Mouse (Mus musculus) forebrain, postnatal 0 days (tissue): Measurements from ENCODE around the gene Pdcd1lg2. TPM values are rescaled to one million over a fixed set of nuclear protein-coding genes. Genes with fewer than 3 reads are reported as not detected.

Experiments
- ATAC-seq: fragments of 200-750 bp; cut with Nextera tagmentation; 2 replicates; pipeline ENCODE4 v1.8.0; 2017; ENCODE audit warnings: mild to moderate bottlenecking, moderate library complexity
- DNase-seq: peaks from one replicate; pipeline ENCODE4 v3.0.0-alpha.2; 2015
- H3K27ac ChIP-seq: fragments of 300-500 bp; sonication (generic); 2 replicates; pipeline ENCODE4 v1.5.1; 2014; ENCODE audit warnings: low read depth, mild to moderate bottlenecking, antibody characterized with exemption, low read length, moderate library complexity, mixed read lengths
- H3K27me3 ChIP-seq: fragments of 300-500 bp; sonication (generic); 2 replicates; pipeline ENCODE4 v1.6.1; 2014; ENCODE audit warnings: mild to moderate bottlenecking, low read length, mixed read lengths; ENCODE audit not compliant: insufficient read depth
- H3K36me3 ChIP-seq: fragments of 300-500 bp; sonication (generic); 2 replicates; pipeline ENCODE4 v1.6.1; 2014; ENCODE audit warnings: mild to moderate bottlenecking, moderate library complexity; ENCODE audit not compliant: insufficient read depth
- H3K4me1 ChIP-seq: fragments of 300-500 bp; sonication (generic); 2 replicates; pipeline ENCODE4 v1.6.1; 2014; ENCODE audit warnings: antibody characterized with exemption; ENCODE audit not compliant: insufficient read depth
- H3K4me2 ChIP-seq: fragments of 300-500 bp; sonication (generic); 2 replicates; pipeline ENCODE4 v1.6.1; 2014; ENCODE audit warnings: low read depth, mild to moderate bottlenecking, moderate library complexity
- H3K4me3 ChIP-seq: fragments of 300-500 bp; sonication (generic); 2 replicates; pipeline ENCODE4 v1.5.1; 2014; ENCODE audit warnings: low read depth, low read length, mixed read lengths
- H3K9ac ChIP-seq: fragments of 300-500 bp; sonication (generic); 2 replicates; pipeline ENCODE4 v1.6.1; 2014; ENCODE audit warnings: mild to moderate bottlenecking
- H3K9me3 ChIP-seq: fragments of 300-500 bp; sonication (generic); 2 replicates; pipeline ENCODE4 v1.6.1; 2016; ENCODE audit warnings: low read length
- CTCF ChIP-seq: sonication (generic); IDR thresholded peaks from 2 replicates; pipeline ENCODE4 v1.5.1; 2016; ENCODE audit warnings: antibody characterized with exemption, control low read depth, low read depth
- WGBS: fragments of 180-500 bp; shearing (Covaris S2); extraction: QIAGEN DNeasy Blood & Tissue Kit; methylation state at CpG from one replicate; pipeline ENCODE4 v1.1.7; 2014; 5-methylcytosine and 5-hydroxymethylcytosine counted together
- polyA plus RNA-seq: library from polyadenylated mRNA; unstranded; fragments of >200 nt; fragmentation: Nextera tagmentation; extraction: Ambion mirVana; gene quantifications from 2 replicates; pipeline ENCODE4 v1.2.1, GENCODE M21; 2015
- total RNA-seq: library from RNA; depleted of rRNA; stranded (reverse); fragments of >200 nt; gene quantifications from 2 replicates; pipeline ENCODE4 v1.2.3, GENCODE M21; 2014

Pdcd1lg2 gene
- total and polyA plus RNA-seq, 2 experiments from 2014 or later, result 0.19 TPM; not detected in 1

- no peak overlapping the region for H3K4me3 ChIP-seq
These were observed 11.4 kb downstream of the Pdcd1lg2 start for GRCm38 (mm10) chr19:29422013-29422645.

GRCm38 (mm10) chr19:29422796-29423195 is 12.1 kb downstream of the Pdcd1lg2 start:
- no peak for DNase-seq
- H3K4me2 ChIP-seq, result no peak overlapping the region
- H3K9ac ChIP-seq, result no peak overlapping the region
- H3K4me1 ChIP-seq, result no peaks in the 10 kb centered on the region
- no peak for TF ChIP-seq CTCF
- H3K27me3 ChIP-seq, result no peaks in the 10 kb centered on the region
- H3K27ac ChIP-seq, result no peak overlapping the region
- H3K36me3 ChIP-seq, result no peaks in the 10 kb centered on the region
- no peaks in the 10 kb centered on the region for H3K9me3 ChIP-seq
- 83% methylated on average over 7 of the region's 7 CpGs for WGBS
- no peak for ATAC-seq
- H3K4me3 ChIP-seq, result no peak overlapping the region

More at GRCm38 (mm10) chr19:29422013-29422645, 11.4 kb downstream of the Pdcd1lg2 start:
- H3K4me2 ChIP-seq, result no peak overlapping the region
- no peak overlapping the region for H3K27ac ChIP-seq
- no peak for DNase-seq
- no peaks in the 10 kb centered on the region for H3K27me3 ChIP-seq
- no peak for TF ChIP-seq CTCF
- WGBS, result 81% methylated on average over 16 of the region's 16 CpGs
- H3K9ac ChIP-seq, result no peak overlapping the region
- H3K9me3 ChIP-seq, result no peaks in the 10 kb centered on the region
- ATAC-seq, result no peak
- no peaks in the 10 kb centered on the region for H3K4me1 ChIP-seq
- no peaks in the 10 kb centered on the region for H3K36me3 ChIP-seq

DNA sequence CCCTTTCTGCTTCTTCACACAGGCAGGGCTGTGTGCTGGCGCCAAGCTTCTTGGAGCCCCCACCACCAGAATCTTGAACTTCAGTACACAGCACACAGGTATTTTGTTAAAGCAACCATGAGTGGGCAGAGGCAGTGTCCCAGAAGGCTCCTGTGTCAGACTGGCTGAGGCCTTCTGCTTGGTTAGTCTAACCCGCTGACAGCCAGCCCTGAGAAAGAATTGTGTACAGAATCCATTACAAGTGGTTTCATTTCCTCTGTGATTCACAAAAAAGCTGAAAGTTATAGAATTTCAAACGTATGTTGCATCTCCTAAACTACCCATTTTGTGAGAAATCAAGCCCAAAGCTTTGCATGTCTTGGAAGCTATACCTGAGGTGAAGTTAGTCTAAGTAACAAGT is 19.8 kb downstream of the Pdcd1lg2 start:
- 87% methylated on average over 3 of the region's 3 CpGs for WGBS

GRCm38 (mm10) chr19:29430953-29431352 is 20.2 kb downstream of the Pdcd1lg2 start:
- H3K4me1 ChIP-seq, result no peaks in the 10 kb centered on the region
- no peaks in the 10 kb centered on the region for H3K36me3 ChIP-seq
- DNase-seq (no peak), ATAC-seq (no peak)
- H3K4me3 ChIP-seq, result no peak overlapping the region
- no peak overlapping the region for H3K27ac ChIP-seq
- H3K27me3 ChIP-seq, result no peaks in the 10 kb centered on the region
- H3K9ac ChIP-seq, result no peak overlapping the region
- WGBS, result 85% methylated on average over 3 of the region's 3 CpGs
- no peaks in the 10 kb centered on the region for H3K9me3 ChIP-seq
- no peak for TF ChIP-seq CTCF
- no peak overlapping the region for H3K4me2 ChIP-seq

More for the DNA sequence above, 19.8 kb downstream of the Pdcd1lg2 start:
- Histone ChIP-seq H3K36me3 (no peaks in the 10 kb centered on the region), H3K27ac (no peak overlapping the region), H3K4me1 (no peaks in the 10 kb centered on the region), H3K27me3 (no peaks in the 10 kb centered on the region), H3K4me3 (no peak overlapping the region), H3K9me3 (no peaks in the 10 kb centered on the region), H3K9ac (no peak overlapping the region), H3K4me2 (no peak overlapping the region)
- TF ChIP-seq CTCF, result no peak
- no peak for DNase-seq
- ATAC-seq, result no peak

- H3K27me3 ChIP-seq, result no peaks in the 10 kb centered on the region
- no peak for ATAC-seq
- H3K36me3 ChIP-seq, result no peaks in the 10 kb centered on the region
- H3K9me3 ChIP-seq, result no peaks in the 10 kb centered on the region
- no peak overlapping the region for H3K4me3 ChIP-seq
- no peak for DNase-seq
- 85% methylated on average over 18 of the region's 18 CpGs for WGBS
- H3K27ac ChIP-seq, result no peak overlapping the region
- no peak for TF ChIP-seq CTCF
- no peak overlapping the region for H3K4me2 ChIP-seq
- H3K4me1 ChIP-seq, result no peaks in the 10 kb centered on the region
- H3K9ac ChIP-seq, result no peak overlapping the region
These were observed 26.2 kb downstream of the Pdcd1lg2 start for GRCm38 (mm10) chr19:29436793-29437479.

DNA sequence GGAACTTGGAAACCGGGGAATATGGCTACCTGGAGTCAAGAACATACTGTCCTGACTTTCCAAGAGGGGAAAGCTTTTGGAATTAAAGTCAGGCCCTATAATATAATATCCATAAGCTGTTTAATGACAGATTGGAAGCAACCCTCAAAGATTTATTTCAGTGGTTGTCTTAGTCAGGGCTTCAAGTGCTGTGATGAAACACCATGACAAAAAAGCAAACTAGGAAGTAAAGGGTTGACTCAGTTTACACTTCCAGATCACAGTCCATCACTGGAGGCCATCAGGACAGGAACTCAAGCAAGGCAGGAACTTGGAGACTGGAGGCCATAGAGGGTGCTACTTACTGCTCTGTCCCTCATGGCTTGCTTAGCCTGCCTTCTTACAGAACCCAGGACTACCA is 27.1 kb downstream of the Pdcd1lg2 start:
- Histone ChIP-seq H3K36me3 (no peaks in the 10 kb centered on the region), H3K9me3 (no peaks in the 10 kb centered on the region), H3K9ac (no peak overlapping the region), H3K4me1 (no peaks in the 10 kb centered on the region), H3K4me2 (no peak overlapping the region), H3K27ac (no peak overlapping the region), H3K4me3 (no peak overlapping the region), H3K27me3 (no peaks in the 10 kb centered on the region)
- no peak for TF ChIP-seq CTCF
- ATAC-seq (no peak), DNase-seq (no peak)
- 97% methylated on average over 1 of the region's 1 CpGs for WGBS

GRCm38 (mm10) chr19:29439242-29439641 is 28.5 kb downstream of the Pdcd1lg2 start:
- H3K36me3 ChIP-seq, result no peaks in the 10 kb centered on the region
- no peak overlapping the region for H3K4me3 ChIP-seq
- H3K4me1 ChIP-seq, result no peaks in the 10 kb centered on the region
- no peaks in the 10 kb centered on the region for H3K27me3 ChIP-seq
- WGBS, result 77% methylated on average over 3 of the region's 3 CpGs
- ATAC-seq (no peak), DNase-seq (no peak)
- no peak overlapping the region for H3K4me2 ChIP-seq
- no peak overlapping the region for H3K27ac ChIP-seq
- H3K9me3 ChIP-seq, result no peaks in the 10 kb centered on the region
- TF ChIP-seq CTCF, result no peak
- H3K9ac ChIP-seq, result no peak overlapping the region
